Mouse (Mus musculus) cortical plate, adult 2 months (tissue): ENCODE measurements around the gene Lamp5. TPM values are rescaled to one million over a fixed set of nuclear protein-coding genes. Genes with fewer than 3 reads are reported as not detected.

ENCODE experiments used
- H3K27ac ChIP-seq: fragments of 200-500 bp; 2 replicates; pipeline ENCODE4 v1.5.1; 2012; ENCODE audit warnings: low read length, control low read depth, inconsistent platforms; ENCODE audit not compliant: insufficient read depth
- H3K4me1 ChIP-seq: fragments of 200-500 bp; 2 replicates; pipeline ENCODE4 v1.6.1; 2011; ENCODE audit warnings: low read length; ENCODE audit not compliant: control insufficient read depth, insufficient read depth
- H3K4me3 ChIP-seq: fragments of 200-500 bp; 2 replicates; pipeline ENCODE4 v1.5.1; 2011; ENCODE audit warnings: mild to moderate bottlenecking, low read length, control low read depth; ENCODE audit not compliant: insufficient read depth
- CTCF ChIP-seq: fragments of 200-500 bp; IDR thresholded peaks from 2 replicates; pipeline ENCODE4 v1.5.1; 2011; ENCODE audit warnings: mild to moderate bottlenecking, control low read depth, low read length; ENCODE audit not compliant: insufficient read depth; ENCODE audit errors: extremely low read depth
- POLR2A ChIP-seq: fragments of 200-500 bp; IDR thresholded peaks from 2 replicates; pipeline ENCODE4 v1.6.1; 2011; ENCODE audit warnings: mild to moderate bottlenecking, low read length, control low read depth; ENCODE audit not compliant: insufficient read depth; ENCODE audit errors: extremely low read depth
- polyA plus RNA-seq: library from polyadenylated mRNA; depleted of rRNA; stranded (reverse); fragments of >200 nt; gene quantifications from 2 replicates; pipeline ENCODE4 v1.2.3, GENCODE M21; 2012; rRNA removed

Lamp5 gene
- 375 and 424 TPM in 2 replicates for polyA plus RNA-seq

DNA sequence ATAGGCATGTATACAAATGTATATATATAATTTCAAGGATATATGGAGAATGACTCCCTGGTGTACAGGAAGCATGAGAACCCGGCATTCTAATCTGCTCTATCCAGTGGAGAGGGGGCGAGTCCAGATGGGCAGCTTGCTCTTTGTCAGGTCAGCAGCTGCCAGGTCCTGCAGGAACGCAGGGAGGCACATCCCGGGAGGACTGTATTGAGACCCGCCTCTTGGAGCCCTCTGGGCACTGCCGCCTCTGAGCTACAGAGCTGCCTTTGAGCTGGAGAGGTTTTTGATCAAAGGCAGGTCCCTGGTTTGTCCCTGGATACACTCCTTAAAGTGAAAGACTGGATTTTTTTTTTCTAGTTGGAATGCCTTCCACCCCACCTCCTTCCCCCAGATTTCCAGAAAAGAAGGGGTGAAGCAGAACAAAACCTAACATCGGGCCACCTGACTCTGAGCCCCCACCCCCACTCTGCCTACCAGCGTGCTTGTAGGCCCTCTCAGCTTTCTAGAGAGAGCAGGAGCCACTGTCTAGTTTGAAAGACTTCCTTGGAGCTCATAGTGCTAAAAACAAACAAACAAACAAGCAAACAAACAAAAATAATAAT, at the start of gene Lamp5:
TSS of gene Lamp5 (plus strand) at position 552 of the 602 bp plus-strand sequence.
- TF ChIP-seq CTCF (no peak), POLR2A (no peak)
- Histone ChIP-seq H3K27ac (0 out of 2 replicates have a peak within 1 kb of the TSS, but pooled peaks have one; percentile 32), H3K4me1 (peaks cover 4% of the 10 kb centered on the region), H3K4me3 (peak within 1 kb of the TSS; percentile 12)

- Histone ChIP-seq H3K4me1 (peaks cover under 1% of the 10 kb centered on the region; the same call in 1 of the 2 replicates), H3K27ac (no peak overlapping the region), H3K4me3 (no peak overlapping the region)
- TF ChIP-seq POLR2A: no peak
- TF ChIP-seq CTCF: no peak
These were observed 48.2 kb upstream of the Lamp5 start for GRCm38 (mm10) chr2:136003836-136004235.

GRCm38 (mm10) chr2:136006280-136006679, 45.8 kb upstream of the Lamp5 start:
- Histone ChIP-seq H3K4me1 (peaks cover 2% of the 10 kb centered on the region; the same call in 1 of the 2 replicates), H3K27ac (no peak overlapping the region), H3K4me3 (no peak overlapping the region)
- no peak for TF ChIP-seq POLR2A
- no peak for TF ChIP-seq CTCF

- Histone ChIP-seq H3K27ac (no peak overlapping the region), H3K4me1 (peaks cover 2% of the 10 kb centered on the region; the same call in 1 of the 2 replicates), H3K4me3 (no peak overlapping the region)
- TF ChIP-seq CTCF: no peak
- no peak for TF ChIP-seq POLR2A
These were observed 39.3 kb upstream of the Lamp5 start for GRCm38 (mm10) chr2:136012759-136013158.

DNA sequence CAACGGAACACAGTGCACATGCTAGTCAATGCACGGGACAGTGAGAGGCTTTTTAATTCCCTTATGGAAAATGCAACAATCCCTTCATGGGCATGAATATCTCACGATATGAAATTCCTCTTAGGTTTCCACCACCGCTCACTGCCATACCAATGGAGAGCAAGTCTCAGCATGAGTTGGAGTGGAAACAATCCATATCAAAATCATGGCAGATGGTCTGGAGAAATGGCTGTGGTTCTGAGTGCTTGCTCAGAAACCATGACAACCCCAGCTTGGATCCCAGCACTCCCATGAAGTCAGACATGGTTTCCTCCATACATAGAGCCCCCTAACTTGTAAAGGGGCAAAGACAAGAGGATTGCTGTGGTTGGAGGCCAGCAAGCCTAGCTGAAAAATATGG, 3.6 kb upstream of the Lamp5 start:
- TF ChIP-seq POLR2A (no peak), CTCF (no peak)
- H3K4me3 ChIP-seq: no peak overlapping the region
- peaks cover 4% of the 10 kb centered on the region for H3K4me1 ChIP-seq
- H3K27ac ChIP-seq: no peak overlapping the region

DNA sequence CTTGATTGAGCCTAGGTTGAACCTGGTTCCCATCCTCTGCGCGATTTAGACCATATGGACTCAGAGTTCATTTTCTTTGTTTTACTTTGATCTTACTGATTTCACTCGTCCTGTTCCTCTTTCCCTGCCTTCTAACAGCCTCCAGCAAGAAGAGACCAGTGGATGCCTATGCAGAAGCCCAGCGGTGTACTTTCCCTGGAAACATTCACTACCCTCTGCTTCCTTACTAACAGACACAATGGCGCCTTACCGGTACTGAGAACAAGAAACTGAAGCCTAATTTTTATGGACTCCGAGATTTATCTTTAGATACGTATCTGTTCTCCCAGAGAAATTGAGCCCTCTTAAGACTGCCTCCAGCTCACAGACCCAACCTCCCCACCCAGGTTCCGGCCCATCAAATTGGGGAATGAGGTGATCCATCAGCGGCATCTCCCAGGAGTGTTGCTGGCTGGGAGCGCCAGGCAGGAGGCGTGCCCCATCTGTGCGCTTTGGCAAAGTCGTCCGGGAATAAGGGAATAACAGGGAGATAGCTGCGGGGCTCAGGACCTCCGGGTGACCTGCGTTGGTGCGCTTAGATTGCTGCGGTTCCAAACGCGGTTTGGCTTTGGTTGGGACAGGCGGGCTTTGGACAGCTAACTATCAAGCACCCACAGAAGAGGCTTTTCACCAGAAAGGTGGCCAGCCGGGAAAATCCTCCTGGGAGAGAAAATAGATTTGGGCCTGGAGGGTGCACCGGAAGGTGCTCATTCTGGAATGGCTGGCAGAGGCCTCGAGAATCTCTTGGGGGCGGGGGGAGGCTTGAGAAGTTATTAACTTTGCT, 1.0 kb upstream of the Lamp5 start:
- Histone ChIP-seq H3K4me1 (peaks cover 4% of the 10 kb centered on the region), H3K27ac (0 out of 2 replicates have a peak overlapping the region, but pooled peaks have one; percentile 17), H3K4me3 (peak overlapping the region; percentile 12)
- TF ChIP-seq CTCF (no peak), POLR2A (no peak)

GRCm38 (mm10) chr2:136057861-136058331, 5.9 kb downstream of the Lamp5 start:
- peak overlapping the region; percentile 76; the same call in 1 of the 2 replicates for H3K27ac ChIP-seq
- peak overlapping the region; percentile 99 for H3K4me3 ChIP-seq
- TF ChIP-seq CTCF (no peak), POLR2A (peak; percentile 38; the same call in 1 of the 2 replicates)
- no peaks in the 10 kb centered on the region for H3K4me1 ChIP-seq

- no peak for TF ChIP-seq CTCF
- no peak for TF ChIP-seq POLR2A
- Histone ChIP-seq H3K27ac (peak overlapping the region; percentile 76; the same call in 1 of the 2 replicates), H3K4me3 (peak overlapping the region; percentile 99), H3K4me1 (no peaks in the 10 kb centered on the region)
These were observed 6.4 kb downstream of the Lamp5 start for GRCm38 (mm10) chr2:136058398-136058797.

DNA sequence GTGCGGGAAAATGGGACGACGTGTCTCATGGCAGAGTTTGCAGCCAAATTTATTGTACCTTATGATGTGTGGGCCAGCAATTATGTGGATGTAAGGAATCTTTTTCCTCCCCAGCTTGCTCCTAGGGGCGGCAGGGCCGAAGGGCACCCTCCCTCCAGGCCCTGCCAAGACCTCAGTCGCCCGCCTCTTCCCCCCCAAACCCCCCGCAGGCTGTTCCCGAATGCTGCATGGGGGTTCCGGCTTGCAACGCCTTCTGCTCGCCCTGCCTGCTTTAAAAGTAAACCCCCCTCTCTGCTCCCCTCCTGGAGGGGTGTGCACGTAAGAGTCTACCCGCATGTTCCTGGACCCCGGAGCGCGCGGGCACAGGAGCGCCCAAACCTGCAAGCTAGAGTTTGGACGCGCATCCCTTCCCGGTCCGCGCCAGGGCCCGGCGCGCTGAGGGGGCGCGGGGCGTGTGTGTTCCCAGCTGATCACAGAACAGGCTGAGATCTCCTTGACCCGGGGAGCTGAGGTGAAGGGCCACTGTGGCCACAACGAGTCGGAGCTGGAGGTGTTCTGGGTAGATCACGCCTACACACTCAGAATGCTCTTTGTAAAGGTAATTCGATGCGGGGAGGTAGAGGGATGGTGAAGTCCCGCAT, 7.1 kb downstream of the Lamp5 start:
- peak overlapping the region; percentile 99 for H3K4me3 ChIP-seq
- TF ChIP-seq POLR2A (no peak), CTCF (no peak)
- peak overlapping the region; percentile 83; the same call in 1 of the 2 replicates for H3K27ac ChIP-seq
- H3K4me1 ChIP-seq: no peaks in the 10 kb centered on the region

GRCm38 (mm10) chr2:136064356-136064755, 12.3 kb downstream of the Lamp5 start:
- no peak for TF ChIP-seq CTCF
- no peak for TF ChIP-seq POLR2A
- Histone ChIP-seq H3K4me1 (no peaks in the 10 kb centered on the region), H3K4me3 (no peak overlapping the region), H3K27ac (no peak overlapping the region)
